Mouse (Mus musculus) liver, embryonic 14.5 days (tissue): ENCODE data around the gene Nfe2l2. TPM values are rescaled to one million over a fixed set of nuclear protein-coding genes. Genes with fewer than 3 reads are reported as not detected.
A peak's percentile ranks its signal among the peaks of the same experiment; 100 is the strongest.

ENCODE experiments used
- ATAC-seq: fragments of 200-750 bp; cut with Nextera tagmentation; 2 replicates; pipeline ENCODE4 v1.8.0; 2017; ENCODE audit warnings: moderate number of reproducible peaks, mild to moderate bottlenecking, moderate library complexity; ENCODE audit not compliant: insufficient read depth
- DNase-seq, 3 experiments: peaks; one replicate each; pipeline ENCODE4 v3.0.0-alpha.2; 2012 to 2013; ENCODE audit warnings: low read depth in 3 of 3, low spot score in 3 of 3
- H3K27ac ChIP-seq: fragments of 300-500 bp; sonication (generic); 2 replicates; pipeline ENCODE4 v1.5.1; 2014; ENCODE audit warnings: moderate library complexity, mild to moderate bottlenecking, control low read depth, inconsistent platforms
- H3K27me3 ChIP-seq: fragments of 300-500 bp; sonication (generic); 2 replicates; pipeline ENCODE4 v1.6.1; 2014; ENCODE audit warnings: mild to moderate bottlenecking, low read length, moderate library complexity; ENCODE audit not compliant: control insufficient read depth, insufficient read depth
- H3K36me3 ChIP-seq: fragments of 300-500 bp; sonication (generic); replicated peaks from 2 replicates; pipeline ENCODE4 v1.6.1; 2014; ENCODE audit warnings: low read depth; ENCODE audit not compliant: control insufficient read depth, insufficient read depth
- H3K4me1 ChIP-seq, 2 experiments: fragments of 200-500 bp in 1 of 2; fragments of 300-500 bp in 1 of 2; sonication (generic) in 1 of 2; replicated peaks; 2 replicates each; pipeline ENCODE4 v1.6.1; 2012 to 2014; ENCODE audit warnings: antibody characterized with exemption in 1 of 2, inconsistent platforms in 1 of 2, low read length in 1 of 2; ENCODE audit not compliant: control insufficient read depth in 2 of 2, insufficient read depth in 2 of 2
- H3K4me2 ChIP-seq: fragments of 300-500 bp; sonication (generic); 2 replicates; pipeline ENCODE4 v1.6.1; 2014; ENCODE audit warnings: low read depth, mild to moderate bottlenecking, control low read depth, moderate library complexity
- H3K4me3 ChIP-seq, 2 experiments: fragments of 200-500 bp in 1 of 2; fragments of 300-500 bp in 1 of 2; sonication (generic) in 1 of 2; 2 replicates each; pipeline ENCODE4 v1.5.1; 2012 to 2014; ENCODE audit warnings: low read depth in 2 of 2, low read length in 2 of 2, mild to moderate bottlenecking in 2 of 2, control low read depth in 1 of 2, inconsistent platforms in 1 of 2, moderate library complexity in 1 of 2; ENCODE audit not compliant: insufficient read depth in 1 of 2
- H3K9ac ChIP-seq: fragments of 300-500 bp; sonication (generic); replicated peaks from 2 replicates; pipeline ENCODE4 v1.6.1; 2014; ENCODE audit warnings: mild to moderate bottlenecking, control low read depth, moderate library complexity
- H3K9me3 ChIP-seq: fragments of 300-500 bp; sonication (generic); 2 replicates; pipeline ENCODE4 v1.6.1; 2016; ENCODE audit warnings: low read length, mixed read lengths; ENCODE audit not compliant: control insufficient read depth
- CTCF ChIP-seq: IDR thresholded peaks from 2 replicates; pipeline ENCODE4 v1.5.1; 2016; ENCODE audit warnings: antibody characterized with exemption, low read depth, control low read depth
- EP300 ChIP-seq: IDR thresholded peaks from 2 replicates; pipeline ENCODE4 v1.6.1; 2016; ENCODE audit warnings: antibody characterized with exemption, low read depth
- WGBS: fragments of 180-500 bp; shearing (Covaris S2); extraction: QIAGEN DNeasy Blood & Tissue Kit; methylation state at CpG from one replicate; pipeline ENCODE4 v1.1.7; 2014; ENCODE audit not compliant: insufficient replicate concordance; 5-methylcytosine and 5-hydroxymethylcytosine counted together
- polyA plus RNA-seq, 2 experiments: library from polyadenylated mRNA; depleted of rRNA in 1 of 2; stranded (reverse) in 1 of 2; unstranded in 1 of 2; fragments of >200 nt; fragmentation: Nextera tagmentation in 1 of 2; extraction: Ambion mirVana in 1 of 2; gene quantifications; 2 replicates each; pipeline versions ENCODE4 v1.2.1 to v1.2.3; 2012 to 2014

Gene Nfe2l2
- polyA plus RNA-seq (2012; rRNA removed) (24.7 and 30.4 TPM in 2 replicates), polyA plus RNA-seq (2014; fragmentation: Nextera tagmentation; extraction: Ambion mirVana) (40.0 and 42.2 TPM in 2 replicates)

- Histone ChIP-seq H3K27me3 (no peaks in the 10 kb centered on the region), H3K4me1 (peaks cover 40 to 46% of the 10 kb centered on the region in 2 experiments), H3K4me3 (peak within 1 kb of the TSS; percentile 65 to 89), H3K4me2 (peak within 1 kb of the TSS; percentile 70), H3K27ac (peak within 1 kb of the TSS; percentile 99), H3K36me3 (peaks cover 13% of the 10 kb centered on the region), H3K9me3 (no peaks in the 10 kb centered on the region), H3K9ac (peak within 1 kb of the TSS; percentile 100)
- TF ChIP-seq EP300 (peak; percentile 94), CTCF (peak; percentile 73)
- peak; percentile 89 for ATAC-seq
- whole genome bisulfite sequencing = 1% methylated on average over 58 of the region's 58 CpGs
- DNase-seq = peak; percentile 96 to 99 (median 98)
Measured at GRCm38 (mm10) chr2:75704234-75705161, at the start of gene Nfe2l2. Gene Nfe2l2, minus strand, starts transcription at chr2:75704641.

- Histone ChIP-seq H3K9ac (no peak overlapping the region), H3K27me3 (no peaks in the 10 kb centered on the region), H3K4me1 (no peaks in the 10 kb centered on the region; a peak in 1 of 4 replicates), H3K9me3 (no peaks in the 10 kb centered on the region), H3K4me3 (no peak overlapping the region), H3K36me3 (no peaks in the 10 kb centered on the region), H3K4me2 (no peak overlapping the region), H3K27ac (no peak overlapping the region)
- 77% methylated on average over 22 of the region's 22 CpGs for WGBS
- DNase-seq (no peak), ATAC-seq (no peak)
- TF ChIP-seq EP300 (no peak), CTCF (no peak)
Measured at GRCm38 (mm10) chr2:75752306-75753175, 48.1 kb upstream of the Nfe2l2 start.

GRCm38 (mm10) chr2:75751896-75752295 is 47.5 kb upstream of the Nfe2l2 start:
- no peak overlapping the region for H3K27ac ChIP-seq
- H3K4me2 ChIP-seq = no peak overlapping the region
- 61% methylated on average over 6 of the region's 6 CpGs for WGBS
- H3K9me3 ChIP-seq = no peaks in the 10 kb centered on the region
- no peaks in the 10 kb centered on the region for H3K27me3 ChIP-seq
- H3K9ac ChIP-seq = no peak overlapping the region
- no peaks in the 10 kb centered on the region; a peak in 1 of 4 replicates for H3K4me1 ChIP-seq
- ATAC-seq = no peak
- TF ChIP-seq CTCF (no peak), EP300 (no peak)
- no peak overlapping the region for H3K4me3 ChIP-seq
- no peaks in the 10 kb centered on the region for H3K36me3 ChIP-seq
- DNase-seq = no peak

GRCm38 (mm10) chr2:75750869-75751268 is 46.4 kb upstream of the Nfe2l2 start:
- H3K4me3 ChIP-seq = no peak overlapping the region
- H3K9me3 ChIP-seq = no peaks in the 10 kb centered on the region
- no peaks in the 10 kb centered on the region; a peak in 1 of 4 replicates for H3K4me1 ChIP-seq
- TF ChIP-seq EP300 = no peak
- TF ChIP-seq CTCF = no peak
- no peaks in the 10 kb centered on the region for H3K36me3 ChIP-seq
- H3K4me2 ChIP-seq = no peak overlapping the region
- H3K27me3 ChIP-seq = no peaks in the 10 kb centered on the region
- no peak for DNase-seq
- H3K27ac ChIP-seq = no peak overlapping the region
- no peak for ATAC-seq
- no peak overlapping the region for H3K9ac ChIP-seq
- WGBS = 81% methylated on average over 10 of the region's 10 CpGs
